Mouse (Mus musculus): Measurements from ENCODE around the gene Cntn2. TPM values are rescaled to one million over a fixed set of nuclear protein-coding genes. Genes with fewer than 3 reads are reported as not detected.

Cntn2 gene
- polyA plus RNA-seq (2012; rRNA removed), result 75.5 and 115 TPM in 2 replicates

DNA sequence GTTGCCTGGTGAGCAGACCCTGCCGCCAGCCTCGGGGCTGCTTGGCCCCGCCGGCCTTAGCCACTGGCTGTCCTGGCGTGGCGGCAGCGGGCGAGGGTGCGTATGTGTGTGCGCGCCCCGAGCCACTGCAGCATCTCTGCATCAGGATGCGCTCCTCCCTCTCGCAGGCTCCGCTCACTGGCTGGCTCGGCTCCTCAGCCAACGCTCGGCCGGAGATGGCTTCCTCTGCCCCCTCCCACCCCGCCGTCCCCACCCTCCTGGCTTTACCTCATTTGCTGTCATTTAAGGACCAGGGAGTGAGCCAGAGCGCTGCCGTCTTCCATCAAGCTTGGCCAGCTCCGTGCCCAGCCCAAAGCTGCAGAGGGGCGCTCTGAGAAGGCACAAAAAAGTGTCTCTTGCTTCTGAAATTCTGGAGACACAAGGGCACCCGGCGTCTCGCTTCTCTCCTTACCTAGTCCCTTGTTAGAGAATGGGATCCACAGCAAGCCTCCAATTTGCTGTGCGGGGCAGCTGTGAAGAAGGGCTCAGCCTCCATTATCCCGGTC lies at the start of gene Cntn2:
Gene Cntn2 (minus strand): TSS at position 495 of the 545 bp plus-strand sequence.

DNA sequence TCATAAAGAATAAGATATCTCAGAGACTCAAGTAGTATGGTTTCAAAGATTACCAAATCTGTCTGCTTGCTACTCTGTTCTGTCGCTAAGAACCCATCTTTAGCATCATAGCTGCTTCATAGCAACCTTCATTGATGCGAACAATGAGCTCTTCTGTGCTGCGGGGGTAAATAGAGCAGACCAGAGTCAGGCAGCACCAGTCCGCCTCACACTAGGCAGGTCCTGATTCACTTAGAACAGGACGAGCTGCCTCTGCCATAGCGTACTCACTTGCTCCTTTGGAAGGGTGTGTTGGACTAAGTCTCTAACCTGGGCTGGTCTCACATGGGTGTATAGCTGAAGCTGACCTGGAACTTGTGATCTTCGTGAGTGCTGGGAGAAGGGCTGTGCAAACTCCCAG lies 37.0 kb downstream of the Cntn2 start, which contains the start of gene Tmem81:
Gene Tmem81 (plus strand): TSS at position 173 of the 400 bp plus-strand sequence.

DNA sequence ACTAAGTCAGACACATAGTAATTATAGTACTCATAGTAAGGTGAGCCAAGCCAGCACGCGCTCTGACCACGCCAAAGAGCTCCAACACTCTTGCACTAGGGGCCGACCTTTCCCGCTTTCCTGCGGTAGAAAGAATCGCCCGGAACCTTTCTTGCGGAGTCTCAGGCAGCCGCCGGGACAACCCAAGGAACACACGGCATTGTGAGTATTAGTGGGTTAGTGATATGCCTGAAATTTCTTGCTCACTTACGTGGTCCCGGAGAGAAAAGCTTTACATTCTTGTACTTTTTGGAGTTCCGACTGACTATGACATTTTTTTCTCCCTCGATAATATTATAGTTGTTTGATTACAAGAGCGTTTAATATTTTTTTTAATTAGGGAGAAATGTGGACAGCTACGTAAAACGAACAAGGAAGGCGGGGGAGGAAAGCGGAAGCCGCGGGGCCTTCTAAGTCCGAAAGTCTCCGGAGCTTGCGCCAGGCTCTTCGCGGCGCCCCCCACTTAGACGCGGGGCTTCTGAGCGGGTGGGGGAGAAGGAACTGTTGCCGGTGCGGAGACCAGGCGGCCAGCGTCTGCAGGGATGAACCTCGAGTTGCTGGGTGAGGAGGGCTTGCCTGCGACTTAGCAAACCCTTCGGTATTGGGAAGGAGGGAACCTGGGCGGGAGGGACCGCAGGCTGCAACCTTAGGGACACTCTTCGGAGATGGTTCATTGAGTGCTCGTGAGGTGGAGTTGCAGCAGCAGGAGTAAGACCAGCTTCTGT lies 65.9 kb downstream of the Cntn2 start, which contains the start of gene Rbbp5:
Gene Rbbp5 (plus strand): TSS at position 438 of the 764 bp plus-strand sequence.

Other genes with a start within 250 kb of the Cntn2 start
- gene Klhdc8a, start 244.6 kb downstream of the Cntn2 start, polyA plus RNA-seq (2012; rRNA removed), result 4.6 and 5.0 TPM in 2 replicates
- gene Nuak2, start 227.1 kb downstream of the Cntn2 start, polyA plus RNA-seq (2012; rRNA removed), result 19.3 and 19.9 TPM in 2 replicates
- 42.0 and 45.1 TPM in 2 replicates for gene Tmcc2, start 152.0 kb downstream of the Cntn2 start, polyA plus RNA-seq (2012; rRNA removed)
- gene Dstyk, start 125.7 kb downstream of the Cntn2 start, polyA plus RNA-seq (2012; rRNA removed), result 13.2 and 14.1 TPM in 2 replicates
- 48.7 and 52.2 TPM in 2 replicates for gene Rbbp5, start 65.9 kb downstream of the Cntn2 start, polyA plus RNA-seq (2012; rRNA removed)
- 1.9 and 2.5 TPM in 2 replicates for gene Tmem81, start 37.0 kb downstream of the Cntn2 start, polyA plus RNA-seq (2012; rRNA removed)
- gene Nfasc, start 198.5 kb upstream of the Cntn2 start, polyA plus RNA-seq (2012; rRNA removed), result 49.0 and 54.6 TPM in 2 replicates

Data from central nervous system, embryonic 14 days (tissue).